ENCODE assay signal across 8 mouse cellular contexts in genomic region chr10:81378553-81379182, GRCm38 (mm10). TPM values are rescaled to one million over a fixed set of nuclear protein-coding genes. Genes with fewer than 3 reads are reported as not detected.
A peak's percentile ranks its signal among the peaks of the same experiment; 100 is the strongest.
DNase-seq lines count a peak whose midpoint lies in the region; ATAC-seq and TF ChIP-seq lines count a peak whose summit lies in the region.

No protein-coding gene starts in this region.

- no peak for TF ChIP-seq CTCF in gastrocnemius, adult 2 months (IDR thresholded peaks at IDR 0.05)
- no peak; the same call in 1 of the 2 replicates for TF ChIP-seq CTCF in hindbrain, postnatal 0 days (IDR thresholded peaks at IDR 0.05; ENCODE audit: low read depth)
- no peak for TF ChIP-seq CTCF in left cerebral cortex, adult 2 months (IDR thresholded peaks at IDR 0.05)

- peak overlapping the region; percentile 75 for H3K27ac ChIP-seq in gastrocnemius, adult 2 months
- H3K27ac ChIP-seq in hindbrain, postnatal 0 days = peak overlapping the region; percentile 85; the same call in 1 of the 2 replicates
- H3K27ac ChIP-seq in left cerebral cortex, adult 2 months = no peak overlapping the region

- peak; percentile 99 for DNase-seq in WW6 (ENCODE audit: low read depth, low spot score)
- peak; percentile 100 for DNase-seq in gastrocnemius, adult 2 months
- peak; percentile 100 for DNase-seq in hindbrain, postnatal 0 days (ENCODE audit: low spot score)
- DNase-seq in left cerebral cortex, adult 2 months (ENCODE audit: extremely low spot score in 1 of 2, low spot score in 2 of 2) = peak; percentile 100
- DNase-seq in right cerebral cortex, adult 2 months (ENCODE audit: low spot score in 2 of 2) = peak; percentile 100
- peak; percentile 100 for DNase-seq in urinary bladder, postnatal 14 days (ENCODE audit: low spot score)

- peak overlapping the region; percentile 89 for H3K9ac ChIP-seq in hindbrain, postnatal 0 days (replicated peaks; ENCODE audit: low read length)

- no peaks in the 10 kb centered on the region for H3K27me3 ChIP-seq in hindbrain, postnatal 0 days (ENCODE audit: insufficient read depth, low read length)

- intact Hi-C loops in gastrocnemius, adult 2 months (cut with DNase I) = loop anchor here (10.0 kb wide), 1 partner anchor 166 kb away; the partner anchor contains the start of gene Gna11
- intact Hi-C loops in left cerebral cortex, adult 2 months (cut with DNase I) = no loop called here

- H3K4me3 ChIP-seq in gastrocnemius, adult 2 months = peak overlapping the region; percentile 99
- peak overlapping the region; percentile 84 for H3K4me3 ChIP-seq in hindbrain, postnatal 0 days (ENCODE audit: low read length)
- H3K4me3 ChIP-seq in left cerebral cortex, adult 2 months = peak overlapping the region; percentile 98

- H3K9me3 ChIP-seq in hindbrain, postnatal 0 days (ENCODE audit: low read length) = no peaks in the 10 kb centered on the region

- H3K36me3 ChIP-seq in hindbrain, postnatal 0 days (ENCODE audit: insufficient read depth, low read length) = no peaks in the 10 kb centered on the region

- under 1% methylated on average over 46 of the region's 46 CpGs for WGBS in hindbrain, postnatal 0 days

- ATAC-seq in common myeloid progenitor, adult 5-6 weeks (replicated peaks; ENCODE audit: low read depth, poor library complexity, severe bottlenecking) = peak; percentile 74
- ATAC-seq in hindbrain, postnatal 0 days = peak; percentile 98
- ATAC-seq in megakaryocyte, adult 5-6 weeks (ENCODE audit: poor library complexity, severe bottlenecking) = peak; percentile 93

- H3K4me1 ChIP-seq in hindbrain, postnatal 0 days (ENCODE audit: insufficient read depth, low read length) = peaks cover 12% of the 10 kb centered on the region

- peak overlapping the region; percentile 94 for H3K4me2 ChIP-seq in hindbrain, postnatal 0 days (ENCODE audit: low read depth, low read length)

RNA-seq across cellular contexts. Expression of gene Fzr1, which starts 0.4 kb away (rescaled TPM):
- 21.9 and 24.8 TPM in 2 replicates for total RNA-seq in common myeloid progenitor, adult 5-6 weeks (2017)
- total RNA-seq in gastrocnemius, adult 2 months (2021) = 10 to 100 TPM; 14.0 to 18.8 TPM
- total RNA-seq in hindbrain, postnatal 0 days (2014; rRNA removed) = 106 and 118 TPM in 2 replicates
- polyA plus RNA-seq in hindbrain, postnatal 0 days (2015; fragmentation: Nextera tagmentation; extraction: Ambion mirVana) = 131 and 134 TPM in 2 replicates
- total RNA-seq in left cerebral cortex, adult 2 months (2021) = 10 to 100 TPM; 69.1 to 70.6 TPM
- total RNA-seq in megakaryocyte, adult 5-6 weeks (2015) = 22.7 and 23.8 TPM in 2 replicates
- 20.9 and 24.0 TPM in 2 replicates for total RNA-seq in megakaryocyte, adult 5-6 weeks (2017)

RNA-seq across cellular contexts. Expression of gene Dohh, which starts 5.6 kb away (rescaled TPM):
- total RNA-seq in common myeloid progenitor, adult 5-6 weeks (2017) = 34.7 and 50.7 TPM in 2 replicates
- total RNA-seq in gastrocnemius, adult 2 months (2021) = 10 to 100 TPM; 38.1 to 39.8 TPM
- 146 TPM in 2 replicates for total RNA-seq in hindbrain, postnatal 0 days (2014; rRNA removed)
- 111 and 114 TPM in 2 replicates for polyA plus RNA-seq in hindbrain, postnatal 0 days (2015; fragmentation: Nextera tagmentation; extraction: Ambion mirVana)
- 10 to 100 TPM; 87.1 to 95.1 TPM for total RNA-seq in left cerebral cortex, adult 2 months (2021)
- total RNA-seq in megakaryocyte, adult 5-6 weeks (2015) = 5.4 and 5.7 TPM in 2 replicates
- 21.9 and 42.4 TPM in 2 replicates for total RNA-seq in megakaryocyte, adult 5-6 weeks (2017)

RNA-seq across cellular contexts. Expression of gene Gm48551, which starts 5.6 kb away (rescaled TPM):
- 0.19 and 2.4 TPM in 2 replicates for total RNA-seq in common myeloid progenitor, adult 5-6 weeks (2017)
- 1 to 10 TPM in 1 of 2 experiments, under 1 TPM in 1; 0.87 to 2.8 TPM for total RNA-seq in gastrocnemius, adult 2 months (2021)
- 2.1 and 3.3 TPM in 2 replicates for total RNA-seq in hindbrain, postnatal 0 days (2014; rRNA removed)
- 5.3 and 7.0 TPM in 2 replicates for polyA plus RNA-seq in hindbrain, postnatal 0 days (2015; fragmentation: Nextera tagmentation; extraction: Ambion mirVana)
- total RNA-seq in left cerebral cortex, adult 2 months (2021) = 1 to 10 TPM; 2.0 to 3.4 TPM
- total RNA-seq in megakaryocyte, adult 5-6 weeks (2015) = 0.83 and 2.9 TPM in 2 replicates
- 0.33 TPM in 1 of 2 replicates, not detected in the other for total RNA-seq in megakaryocyte, adult 5-6 weeks (2017)

RNA-seq across cellular contexts. Expression of gene Gm48552, which starts 10.1 kb away (rescaled TPM):
- total RNA-seq in common myeloid progenitor, adult 5-6 weeks (2017) = 1.6 TPM in 1 of 2 replicates, not detected in the other
- total RNA-seq in gastrocnemius, adult 2 months (2021) = 1 to 10 TPM in 1 of 2 experiments, under 1 TPM in 1; 0.84 to 1.0 TPM
- 7.5 TPM in 2 replicates for total RNA-seq in hindbrain, postnatal 0 days (2014; rRNA removed)
- polyA plus RNA-seq in hindbrain, postnatal 0 days (2015; fragmentation: Nextera tagmentation; extraction: Ambion mirVana) = 2.7 and 4.0 TPM in 2 replicates
- 1 to 10 TPM; 5.1 to 7.1 TPM for total RNA-seq in left cerebral cortex, adult 2 months (2021)
- total RNA-seq in megakaryocyte, adult 5-6 weeks (2015) = not detected in 2 replicates
- 0.26 and 1.4 TPM in 2 replicates for total RNA-seq in megakaryocyte, adult 5-6 weeks (2017)

RNA-seq across cellular contexts. Expression of gene 4930404N11Rik, which starts 13.1 kb away (rescaled TPM):
- 0.23 TPM in 1 of 2 replicates, not detected in the other for total RNA-seq in common myeloid progenitor, adult 5-6 weeks (2017)
- total RNA-seq in gastrocnemius, adult 2 months (2021) = 1 to 10 TPM in 1 of 2 experiments, under 1 TPM in 1; 0.89 to 1.2 TPM
- total RNA-seq in hindbrain, postnatal 0 days (2014; rRNA removed) = not detected in 2 replicates
- polyA plus RNA-seq in hindbrain, postnatal 0 days (2015; fragmentation: Nextera tagmentation; extraction: Ambion mirVana) = 0.25 and 0.99 TPM in 2 replicates
- 1 to 10 TPM in 1 of 2 experiments, under 1 TPM in 1; 1.00 to 1.3 TPM for total RNA-seq in left cerebral cortex, adult 2 months (2021)
- 0.49 and 1.3 TPM in 2 replicates for total RNA-seq in megakaryocyte, adult 5-6 weeks (2015)
- 0.37 and 0.49 TPM in 2 replicates for total RNA-seq in megakaryocyte, adult 5-6 weeks (2017)
